Mouse (Mus musculus): ENCODE measurements around the gene Aifm1. TPM values are rescaled to one million over a fixed set of nuclear protein-coding genes. Genes with fewer than 3 reads are reported as not detected.

The Aifm1 gene
- total and polyA plus RNA-seq, 3 experiments = 33.2 to 108 (median 92.8) TPM

- Histone ChIP-seq H3K9ac (ENCODE audit: low read depth, low read length) (no peak overlapping the region), H3K27ac (no peak overlapping the region), H3K36me3 (ENCODE audit: control insufficient read depth, insufficient read depth, low read length) (no peaks in the 10 kb centered on the region), H3K79me2 (replicated peaks; ENCODE audit: control insufficient read depth, insufficient read depth, low read length) (no peaks in the 10 kb centered on the region), H3K4me1 (ENCODE audit: control insufficient read depth, insufficient read depth, low read length) (peaks cover 12% of the 10 kb centered on the region), H3K27me3 (ENCODE audit: control insufficient read depth, insufficient read depth, low read length) (no peaks in the 10 kb centered on the region), H3K4me3 (no peak overlapping the region)
- intact Hi-C loops (cut with DNase I) = no loop called here
- DNase-seq = no peak
- TF ChIP-seq EP300 (IDR thresholded peaks at IDR 0.05; ENCODE audit: insufficient read depth, low read depth, low read length) (no peak), CTCF (IDR thresholded peaks at IDR 0.05) (no peak), POLR2A (IDR thresholded peaks at IDR 0.05; ENCODE audit: insufficient read depth, low read depth, low read length) (no peak)
- 78% methylated on average over 1 of the region's 1 CpGs for WGBS
These were observed 79.1 kb downstream of the Aifm1 start for GRCm38 (mm10) chrX:48434251-48434650.

- H3K9ac ChIP-seq (ENCODE audit: low read depth, low read length) = no peak overlapping the region
- H3K27ac ChIP-seq = no peak overlapping the region
- intact Hi-C loops (cut with DNase I) = no loop called here
- no peaks in the 10 kb centered on the region for H3K79me2 ChIP-seq (replicated peaks; ENCODE audit: control insufficient read depth, insufficient read depth, low read length)
- H3K27me3 ChIP-seq (ENCODE audit: control insufficient read depth, insufficient read depth, low read length) = no peaks in the 10 kb centered on the region
- H3K4me3 ChIP-seq = no peak overlapping the region
- no peak for TF ChIP-seq POLR2A (IDR thresholded peaks at IDR 0.05; ENCODE audit: insufficient read depth, low read depth, low read length)
- no peak for TF ChIP-seq EP300 (IDR thresholded peaks at IDR 0.05; ENCODE audit: insufficient read depth, low read depth, low read length)
- TF ChIP-seq CTCF (IDR thresholded peaks at IDR 0.05) = no peak
- 42% methylated on average over 6 of the region's 6 CpGs for WGBS
- H3K36me3 ChIP-seq (ENCODE audit: control insufficient read depth, insufficient read depth, low read length) = no peaks in the 10 kb centered on the region
- H3K4me1 ChIP-seq (ENCODE audit: control insufficient read depth, insufficient read depth, low read length) = peaks cover 12% of the 10 kb centered on the region
- DNase-seq = peak in 1 of 2 experiments; percentile 70
These were observed 79.8 kb downstream of the Aifm1 start for GRCm38 (mm10) chrX:48433527-48433899.

DNA sequence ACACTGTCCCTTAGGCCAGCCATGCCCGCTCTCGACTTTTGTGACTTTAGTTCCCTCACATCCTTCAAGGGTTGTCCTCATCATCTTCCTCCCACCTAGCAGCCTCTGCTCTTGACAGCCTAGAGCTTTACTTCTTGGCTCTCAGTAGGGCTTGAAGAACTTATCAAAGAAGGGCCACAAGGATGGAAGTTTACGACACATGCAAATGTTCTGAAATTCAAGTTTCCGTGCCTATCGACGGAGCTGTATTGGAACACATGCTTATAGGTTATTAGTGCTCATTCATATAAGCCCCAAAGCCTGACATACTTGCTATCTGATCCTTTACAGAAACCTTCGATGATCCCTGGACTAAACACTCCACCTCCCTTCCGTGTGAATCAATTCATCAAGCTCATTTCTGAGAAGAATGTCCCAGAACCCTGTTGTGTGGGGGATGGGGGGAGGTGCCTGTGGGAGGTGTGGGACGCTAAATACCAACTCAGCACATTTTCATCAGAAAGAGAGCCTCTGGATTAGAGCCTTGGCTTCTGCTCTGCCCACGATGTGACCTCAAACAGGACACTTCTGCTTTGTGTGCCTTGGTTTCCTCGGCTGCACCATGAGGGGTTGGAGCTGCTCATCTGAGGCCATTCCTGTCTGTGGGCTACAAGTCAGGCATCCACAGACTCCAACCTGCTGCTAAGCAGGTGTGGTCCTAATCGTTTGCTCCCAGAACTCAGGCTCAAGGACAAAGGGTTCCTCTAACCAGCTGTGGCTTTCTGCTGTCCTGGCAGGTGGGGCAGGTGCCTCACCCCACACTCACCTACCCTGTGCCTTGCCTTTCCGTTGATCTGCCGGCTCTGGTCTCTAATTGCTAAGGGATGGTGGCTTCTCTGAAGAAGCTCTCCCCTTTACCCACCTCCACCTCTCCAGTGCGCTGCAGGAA is 80.5 kb downstream of the Aifm1 start:
- H3K9ac ChIP-seq (ENCODE audit: low read depth, low read length) = no peak overlapping the region
- no peaks in the 10 kb centered on the region for H3K27me3 ChIP-seq (ENCODE audit: control insufficient read depth, insufficient read depth, low read length)
- TF ChIP-seq CTCF (IDR thresholded peaks at IDR 0.05) (no peak), EP300 (IDR thresholded peaks at IDR 0.05; ENCODE audit: insufficient read depth, low read depth, low read length) (no peak), POLR2A (IDR thresholded peaks at IDR 0.05; ENCODE audit: insufficient read depth, low read depth, low read length) (no peak)
- no peak overlapping the region for H3K4me3 ChIP-seq
- WGBS = 64% methylated on average over 15 of the region's 15 CpGs
- intact Hi-C loops (cut with DNase I) = no loop called here
- DNase-seq = no peak
- no peaks in the 10 kb centered on the region for H3K79me2 ChIP-seq (replicated peaks; ENCODE audit: control insufficient read depth, insufficient read depth, low read length)
- peaks cover 15% of the 10 kb centered on the region for H3K4me1 ChIP-seq (ENCODE audit: control insufficient read depth, insufficient read depth, low read length)
- no peak overlapping the region for H3K27ac ChIP-seq
- no peaks in the 10 kb centered on the region for H3K36me3 ChIP-seq (ENCODE audit: control insufficient read depth, insufficient read depth, low read length)

DNA sequence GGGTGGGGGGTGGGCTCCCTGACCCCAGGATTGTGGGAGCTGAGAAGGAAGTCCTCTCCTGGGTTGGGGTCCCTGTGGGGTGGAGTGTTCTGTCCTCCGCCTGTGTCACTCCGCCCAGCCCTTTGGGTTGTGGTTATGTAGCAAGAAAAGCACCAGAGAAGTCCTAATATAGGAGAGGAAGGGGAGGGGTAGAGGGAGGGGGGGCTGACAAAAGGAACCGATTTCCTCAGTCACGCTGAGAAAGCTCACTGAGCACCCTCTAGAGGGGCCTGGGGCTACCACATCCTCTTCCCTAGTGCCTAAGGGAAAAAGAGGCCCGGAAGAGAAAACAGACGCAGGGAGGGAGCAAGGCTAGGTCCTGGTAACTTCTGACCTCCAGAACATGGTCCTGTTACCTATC is 83.8 kb downstream of the Aifm1 start:
- intact Hi-C loops (cut with DNase I) = no loop called here
- 55% methylated on average over 6 of the region's 6 CpGs for WGBS
- Histone ChIP-seq H3K9ac (ENCODE audit: low read depth, low read length) (no peak overlapping the region), H3K4me1 (ENCODE audit: control insufficient read depth, insufficient read depth, low read length) (peaks cover 17% of the 10 kb centered on the region), H3K27ac (peak overlapping the region; percentile 59), H3K79me2 (replicated peaks; ENCODE audit: control insufficient read depth, insufficient read depth, low read length) (no peaks in the 10 kb centered on the region), H3K4me3 (no peak overlapping the region), H3K27me3 (ENCODE audit: control insufficient read depth, insufficient read depth, low read length) (no peaks in the 10 kb centered on the region), H3K36me3 (ENCODE audit: control insufficient read depth, insufficient read depth, low read length) (no peaks in the 10 kb centered on the region)
- DNase-seq = peak in 1 of 2 experiments; percentile 44
- no peak for TF ChIP-seq POLR2A (IDR thresholded peaks at IDR 0.05; ENCODE audit: insufficient read depth, low read depth, low read length)
- peak; percentile 44 for TF ChIP-seq CTCF (IDR thresholded peaks at IDR 0.05)

DNA sequence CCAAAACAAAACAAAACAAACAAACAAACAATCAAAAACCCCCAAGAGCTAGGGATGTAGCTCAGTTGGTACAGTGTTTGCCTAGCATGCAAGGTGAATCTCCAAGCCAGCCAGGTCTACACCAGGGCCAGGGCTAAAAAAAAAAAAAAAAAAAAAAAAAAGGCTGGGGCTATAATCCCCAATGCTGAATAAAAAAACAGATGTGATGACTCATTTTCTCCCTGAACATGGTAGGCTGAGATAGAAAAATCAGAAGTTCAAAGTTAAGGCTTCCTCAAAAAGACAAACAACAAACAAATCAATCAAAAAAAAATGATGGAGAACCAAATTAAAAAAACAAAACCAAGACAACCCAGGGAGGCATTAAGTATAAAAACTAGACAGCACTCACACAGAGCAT is 84.3 kb downstream of the Aifm1 start:
- Histone ChIP-seq H3K27me3 (ENCODE audit: control insufficient read depth, insufficient read depth, low read length) (no peaks in the 10 kb centered on the region), H3K79me2 (replicated peaks; ENCODE audit: control insufficient read depth, insufficient read depth, low read length) (no peaks in the 10 kb centered on the region), H3K27ac (peak overlapping the region; percentile 23), H3K4me3 (no peak overlapping the region), H3K36me3 (ENCODE audit: control insufficient read depth, insufficient read depth, low read length) (no peaks in the 10 kb centered on the region), H3K9ac (ENCODE audit: low read depth, low read length) (no peak overlapping the region), H3K4me1 (ENCODE audit: control insufficient read depth, insufficient read depth, low read length) (peaks cover 19% of the 10 kb centered on the region)
- intact Hi-C loops (cut with DNase I) = no loop called here
- TF ChIP-seq EP300 (IDR thresholded peaks at IDR 0.05; ENCODE audit: insufficient read depth, low read depth, low read length) (no peak), CTCF (IDR thresholded peaks at IDR 0.05) (no peak), POLR2A (IDR thresholded peaks at IDR 0.05; ENCODE audit: insufficient read depth, low read depth, low read length) (no peak)
- no peak for DNase-seq

- H3K27ac ChIP-seq = peak overlapping the region; percentile 45; the same call in 1 of the 2 replicates
These were observed 84.7 kb downstream of the Aifm1 start for GRCm38 (mm10) chrX:48428642-48429041.

More at GRCm38 (mm10) chrX:48428642-48429041, 84.7 kb downstream of the Aifm1 start:
- Histone ChIP-seq H3K9ac (ENCODE audit: low read depth, low read length) (no peak overlapping the region), H3K79me2 (replicated peaks; ENCODE audit: control insufficient read depth, insufficient read depth, low read length) (no peaks in the 10 kb centered on the region), H3K36me3 (ENCODE audit: control insufficient read depth, insufficient read depth, low read length) (no peaks in the 10 kb centered on the region; the same call in 1 of the 2 replicates), H3K4me3 (no peak overlapping the region), H3K4me1 (ENCODE audit: control insufficient read depth, insufficient read depth, low read length) (peaks cover 19% of the 10 kb centered on the region), H3K27me3 (ENCODE audit: control insufficient read depth, insufficient read depth, low read length) (no peaks in the 10 kb centered on the region)
- DNase-seq = no peak
- 63% methylated on average over 8 of the region's 8 CpGs for WGBS
- intact Hi-C loops (cut with DNase I) = no loop called here
- no peak for TF ChIP-seq CTCF (IDR thresholded peaks at IDR 0.05)
- TF ChIP-seq EP300 (IDR thresholded peaks at IDR 0.05; ENCODE audit: insufficient read depth, low read depth, low read length) = no peak
- TF ChIP-seq POLR2A (IDR thresholded peaks at IDR 0.05; ENCODE audit: insufficient read depth, low read depth, low read length) = no peak
